Mouse (Mus musculus): ENCODE results near the gene Cdca4.
"Not testable (repeated sequence)": the region's sequence is repeated elsewhere in the genome, so short reads cannot be mapped to it uniquely, and the experiment has no call there.

Cdca4 gene

DNA sequence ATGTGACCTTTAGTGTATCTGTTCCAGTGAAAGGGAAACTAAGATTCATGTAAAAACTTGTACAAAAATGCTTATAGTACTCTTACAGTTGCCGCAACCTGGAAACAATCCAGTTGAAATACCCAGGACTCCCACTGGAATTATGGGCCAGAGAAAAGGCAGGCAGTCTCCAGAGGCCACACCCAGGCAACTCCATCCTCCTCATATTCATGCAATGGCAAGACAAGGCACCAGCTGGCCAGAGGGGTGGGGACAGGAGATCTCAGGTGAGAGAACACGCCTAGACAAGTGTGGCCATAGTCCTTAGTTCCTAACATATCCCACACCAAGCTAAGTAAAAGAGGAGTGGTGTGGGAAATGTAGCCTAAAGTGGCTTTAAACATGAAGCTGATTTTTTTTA, 6.5 kb downstream of the Cdca4 start:
- DNase-seq (ENCODE audit: low spot score) = no peak

DNA sequence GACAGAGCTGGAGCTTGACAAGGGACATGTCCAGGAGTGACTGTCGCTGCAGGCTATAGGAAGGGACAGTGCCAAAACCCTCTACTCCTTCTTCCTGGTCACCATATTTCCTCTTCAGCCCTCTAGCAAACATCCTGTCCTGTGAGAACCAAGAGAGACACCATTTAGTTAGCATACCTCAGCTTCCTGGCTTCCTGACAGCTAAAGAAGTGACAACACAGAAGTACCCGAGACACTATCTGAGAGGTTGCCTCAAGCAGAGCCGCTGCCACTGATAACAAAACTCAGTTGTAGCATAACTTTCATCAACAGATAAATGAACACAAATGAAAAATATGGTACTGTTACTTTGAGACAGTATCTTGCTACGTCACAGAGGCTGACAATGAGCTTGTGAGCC, 7.2 kb downstream of the Cdca4 start:
- no peak for DNase-seq (ENCODE audit: low spot score)

DNA sequence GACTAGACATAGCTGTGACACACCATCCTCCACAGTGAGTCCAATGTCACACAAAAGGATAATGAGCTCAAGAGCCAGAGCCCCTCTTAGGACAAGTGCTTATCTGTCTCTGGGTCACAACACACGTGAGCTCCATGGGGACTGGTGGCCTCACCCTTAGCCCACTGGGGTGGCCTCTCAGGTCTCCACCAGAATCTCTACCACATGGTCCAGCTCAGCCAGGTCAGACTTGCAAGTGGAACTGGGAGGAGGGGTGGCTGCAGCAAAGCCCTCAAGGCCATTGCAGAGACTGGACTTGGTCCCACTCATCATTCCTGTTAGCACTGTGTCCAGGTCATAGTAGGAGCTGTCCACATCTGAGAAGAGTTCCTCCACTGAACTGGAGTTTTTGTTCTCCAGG, 8.0 kb downstream of the Cdca4 start:
- DNase-seq (ENCODE audit: low spot score) = no peak

DNA sequence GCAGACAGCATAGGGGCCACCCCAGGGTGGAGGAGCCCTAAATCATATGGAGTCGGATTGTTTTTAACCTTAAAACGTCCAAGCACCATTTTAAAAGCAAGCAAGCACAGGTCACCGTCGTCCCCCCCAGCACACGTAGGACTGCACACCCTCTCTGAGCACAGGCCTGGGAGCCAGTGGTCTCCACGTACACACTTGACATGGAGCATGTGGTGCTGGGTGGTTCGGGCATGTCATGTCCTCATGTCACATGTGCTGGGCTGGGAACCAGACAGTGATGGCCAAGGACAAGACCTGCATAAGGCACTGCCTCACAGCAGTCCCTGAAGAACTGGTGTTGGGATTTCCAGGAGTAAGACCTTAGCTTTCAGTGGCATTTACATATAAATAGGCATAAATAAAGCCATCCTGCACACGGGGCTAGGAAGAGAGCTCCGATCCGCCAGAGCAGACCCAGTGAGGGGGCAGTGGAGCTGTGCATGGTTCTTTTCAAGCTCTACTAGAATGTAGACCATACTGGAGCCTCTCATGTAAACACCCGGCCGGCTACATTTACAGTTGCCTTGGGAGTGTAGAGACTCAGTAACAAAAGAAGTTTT, 8.7 kb downstream of the Cdca4 start:
- no peak for DNase-seq (ENCODE audit: low spot score)

DNA sequence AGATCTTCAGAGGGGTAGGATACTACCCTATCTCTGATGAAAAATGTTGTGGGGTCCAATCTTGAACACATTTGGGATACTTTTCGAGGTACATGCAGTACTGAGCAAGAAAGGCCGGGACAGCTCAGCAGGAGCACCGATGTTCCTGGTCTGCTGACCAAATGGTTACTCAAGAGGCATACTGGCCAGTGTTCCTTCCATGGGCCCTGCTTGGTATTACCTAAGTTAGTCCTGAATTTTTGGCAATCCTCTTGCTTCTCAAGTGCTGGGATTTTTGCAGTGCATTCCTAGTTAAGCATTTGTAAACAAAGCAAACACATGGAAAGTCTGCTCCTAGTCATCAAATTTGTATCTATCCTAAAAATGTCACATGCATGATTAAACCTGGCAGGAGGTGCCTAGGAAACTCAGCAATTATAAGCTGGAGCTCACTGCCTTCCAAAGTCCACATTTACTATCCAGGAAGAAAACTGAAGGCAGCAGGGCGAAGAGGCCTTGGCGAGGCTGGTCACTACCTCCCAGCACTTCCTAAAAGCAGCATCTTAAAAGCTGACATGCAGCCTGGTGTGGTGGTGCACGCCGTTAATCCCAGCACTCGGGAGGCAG, 10.1 kb downstream of the Cdca4 start:
- no peak for DNase-seq (ENCODE audit: low spot score)

DNA sequence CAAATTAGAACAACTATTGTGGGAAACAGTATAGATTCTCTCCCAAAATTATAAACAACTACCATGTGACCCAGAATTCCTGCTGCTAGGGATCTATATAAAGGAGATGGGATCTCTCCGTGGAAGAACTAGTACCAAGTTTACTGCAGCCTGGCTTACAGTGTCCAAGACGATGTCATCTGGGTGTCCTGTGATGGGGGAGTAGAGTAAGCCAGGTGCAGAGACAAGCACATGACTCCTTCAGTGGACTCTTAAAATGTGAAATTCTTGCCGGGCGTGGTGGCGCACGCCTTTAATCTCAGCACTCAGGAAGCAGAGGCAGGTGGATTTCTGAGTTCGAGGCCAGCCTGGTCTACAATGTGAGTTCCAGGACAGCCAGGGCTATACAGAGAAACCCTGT, 12.4 kb downstream of the Cdca4 start:
- DNase-seq (ENCODE audit: low spot score) = not testable (repeated sequence)

DNA sequence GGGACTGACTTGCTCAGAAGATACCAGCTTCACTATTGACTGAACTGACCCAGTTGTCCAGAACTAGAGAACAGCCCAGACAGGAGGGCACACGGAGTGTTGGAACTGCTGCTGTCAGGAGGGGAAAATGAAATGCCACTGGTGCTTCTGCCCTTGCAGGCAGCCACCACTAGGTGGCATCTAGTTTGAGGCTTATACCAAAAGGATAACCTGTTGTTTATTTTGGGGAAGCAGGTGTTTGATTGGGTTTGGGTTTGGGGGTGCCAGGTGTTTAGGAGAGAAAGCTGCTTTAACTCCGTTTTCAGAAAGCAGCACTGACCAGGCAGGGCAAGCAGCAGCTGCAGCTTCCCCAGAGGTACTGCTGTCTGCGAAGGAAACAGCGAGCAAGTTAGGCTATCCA, 12.9 kb downstream of the Cdca4 start:
- DNase-seq (ENCODE audit: low spot score) = peak; percentile 78

DNA sequence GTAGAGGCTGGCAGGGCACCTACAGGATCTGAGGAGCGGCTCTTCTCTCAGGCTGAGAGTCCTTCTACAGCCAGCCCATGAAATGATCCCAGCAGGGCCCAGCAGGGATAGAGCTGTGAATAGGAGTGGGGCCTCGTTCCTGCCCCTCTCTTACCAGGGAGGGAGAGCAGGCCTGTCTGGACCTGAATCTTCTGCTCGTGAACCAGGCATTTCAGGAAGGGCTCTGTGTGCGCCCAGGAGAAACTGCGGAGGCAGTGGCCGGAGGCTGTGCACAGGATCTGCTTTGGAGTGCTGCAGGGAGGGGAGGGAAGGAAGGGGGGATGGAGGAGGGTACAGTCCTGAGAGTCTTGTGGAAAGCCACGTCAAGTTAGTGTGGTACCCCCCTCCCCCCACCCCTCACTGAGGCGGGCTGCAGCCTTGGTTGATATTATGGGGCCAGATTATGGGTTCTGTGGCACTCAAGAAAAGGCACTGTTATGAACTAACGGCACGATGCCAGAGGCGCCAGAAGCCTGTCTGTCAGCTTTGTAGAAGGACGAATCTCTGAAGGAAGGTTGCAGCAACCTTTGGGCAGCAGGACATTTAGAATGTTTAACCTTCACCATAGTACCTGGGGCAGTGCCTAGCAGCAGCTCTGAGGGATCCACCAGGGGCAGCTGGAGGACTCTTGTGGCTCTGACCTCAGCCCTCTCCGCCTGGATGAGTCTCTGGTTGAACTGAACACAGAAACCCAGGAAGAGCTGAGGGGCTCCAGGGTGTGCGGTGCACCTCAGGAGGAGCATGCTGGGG, 14.3 kb downstream of the Cdca4 start:
- no peak for DNase-seq (ENCODE audit: low spot score)

DNA sequence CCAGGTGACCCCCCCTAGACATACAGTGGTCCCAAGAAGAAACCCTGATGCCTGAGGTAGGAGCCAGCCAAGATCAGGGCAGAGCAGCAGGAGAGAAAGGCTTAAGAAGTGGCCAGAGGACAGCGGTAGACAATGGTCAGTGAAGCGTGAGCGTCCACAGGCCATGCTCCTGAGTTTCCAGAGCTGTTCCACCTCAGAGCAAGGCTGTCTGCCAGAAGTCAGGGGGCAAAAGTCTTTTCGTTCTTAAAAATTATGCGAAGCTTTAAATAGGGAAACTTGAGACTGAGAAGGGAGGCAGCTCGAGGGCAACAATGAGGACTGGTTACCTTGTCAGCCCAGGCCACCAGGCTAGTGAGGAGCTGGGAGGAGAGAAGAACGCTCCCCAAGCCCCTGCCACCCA, 15.9 kb downstream of the Cdca4 start:
- DNase-seq (ENCODE audit: low spot score) = no peak

DNA sequence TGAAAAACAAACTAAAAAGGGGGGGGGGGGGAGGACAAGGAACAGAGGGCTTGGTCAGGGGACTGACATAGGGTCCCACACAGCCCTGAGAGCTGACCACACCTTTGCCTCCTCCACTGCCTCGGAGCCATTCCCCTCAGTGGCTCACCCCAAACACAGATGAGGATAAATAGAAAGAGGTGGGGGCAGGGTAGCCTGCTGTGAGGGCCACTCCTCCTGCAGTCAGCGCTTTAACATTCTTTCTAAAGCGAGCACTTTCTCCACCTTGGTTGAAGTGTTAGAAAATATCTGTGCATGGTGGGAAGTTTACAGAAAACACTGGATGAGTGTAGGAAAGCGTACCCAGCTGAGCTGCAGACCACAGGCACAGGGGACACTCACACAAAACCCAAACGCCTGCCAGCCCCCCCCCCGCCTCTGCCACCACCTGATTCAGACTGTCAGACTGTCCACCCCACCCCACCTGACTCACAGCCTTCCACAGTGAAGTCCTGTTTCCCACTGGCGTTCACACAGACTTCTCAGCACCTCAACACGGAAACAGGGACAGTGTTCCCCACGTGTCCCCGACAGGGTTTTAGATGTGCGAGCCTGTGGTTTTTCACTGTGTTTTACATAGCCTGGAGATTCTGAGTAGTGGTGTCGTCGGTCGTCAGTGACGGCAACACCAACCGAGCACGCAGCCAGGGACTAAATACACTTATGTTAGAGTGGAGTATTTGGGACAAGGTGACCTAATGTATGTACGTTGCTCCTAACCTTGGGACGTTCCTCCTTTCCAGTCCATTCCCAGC, 18.9 kb downstream of the Cdca4 start:
- DNase-seq (ENCODE audit: low spot score) = no peak

DNA sequence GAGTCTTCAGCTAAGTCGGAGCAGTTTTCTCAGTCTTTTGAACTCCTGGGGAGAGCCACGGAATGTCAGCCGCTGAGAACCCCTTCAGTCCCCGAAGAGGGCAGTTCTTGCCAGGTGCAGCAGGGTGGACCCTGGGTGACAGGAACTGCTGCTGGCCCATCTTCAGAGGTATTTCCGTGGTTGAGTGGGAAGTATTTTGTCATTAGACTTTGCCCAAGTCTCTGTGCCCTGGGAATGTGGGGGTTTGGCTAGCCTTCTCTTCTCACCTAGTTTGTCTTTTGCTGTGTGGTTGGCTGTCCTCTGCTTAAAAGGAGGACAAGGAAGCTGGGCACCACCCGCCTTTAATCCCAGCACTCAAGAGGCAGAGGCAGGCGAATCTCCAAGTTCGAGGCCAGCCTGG, 19.6 kb downstream of the Cdca4 start:
- no peak for DNase-seq (ENCODE audit: low spot score)

DNA sequence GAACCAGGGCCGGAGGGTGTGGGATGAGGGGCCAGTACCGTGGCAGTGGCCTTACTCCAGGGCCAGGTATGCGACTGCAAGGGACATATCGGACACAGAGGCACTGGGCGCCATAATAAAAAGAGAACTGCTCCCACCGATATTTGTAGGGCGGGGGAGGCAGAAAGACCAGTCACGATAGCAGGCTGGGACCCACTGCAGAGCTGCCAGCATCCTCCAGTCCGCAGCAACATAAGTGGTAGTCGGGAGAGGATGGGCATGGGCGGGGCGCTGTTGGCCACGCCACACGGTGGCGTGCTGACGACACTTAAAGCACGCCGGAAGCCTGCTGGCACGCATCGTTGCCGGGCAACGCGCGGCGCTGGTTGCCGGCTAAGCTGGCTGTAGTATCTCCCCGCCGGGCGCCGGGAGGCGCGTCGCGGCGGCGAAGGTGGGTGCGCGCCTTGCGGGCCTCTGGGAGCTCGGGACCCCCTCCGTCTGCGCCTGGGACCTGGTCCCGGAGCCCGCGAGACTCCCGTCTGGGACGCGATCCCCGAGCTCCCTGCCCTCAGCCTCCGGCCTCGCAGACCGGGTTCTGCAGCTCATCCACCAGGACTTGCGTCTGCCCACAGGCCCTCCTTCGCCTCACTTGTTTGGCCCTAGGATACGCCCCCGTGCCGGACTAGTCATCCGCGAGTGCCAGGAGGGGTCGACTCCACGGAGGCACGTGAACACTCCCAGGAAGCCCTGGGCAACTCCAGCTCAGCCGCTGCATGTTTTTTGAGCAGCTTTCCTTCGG, 20.4 kb downstream of the Cdca4 start, which contains the start of gene Clba1:
TSS of gene Clba1 (plus strand) at position 351 of the 778 bp plus-strand sequence.
- peak; percentile 95 for DNase-seq (ENCODE audit: low spot score)

DNA sequence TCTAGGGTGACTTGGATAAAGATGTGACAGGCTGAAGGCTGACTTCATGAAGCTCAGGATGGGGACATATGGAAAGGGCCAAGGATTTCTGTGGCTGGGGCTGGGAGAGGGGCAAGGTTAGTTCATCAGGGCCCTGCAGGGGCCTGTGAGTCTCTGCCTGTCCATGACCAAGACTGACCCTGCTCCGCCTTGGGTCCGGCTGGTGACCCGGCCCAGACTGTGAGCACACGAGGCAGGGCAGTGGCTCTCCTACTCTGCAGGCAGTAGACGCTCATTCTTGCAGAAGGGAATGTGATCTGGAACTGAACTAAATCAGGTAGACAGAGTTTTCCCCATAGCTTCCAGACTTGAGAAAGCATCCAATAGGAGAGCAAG, 21.0 kb downstream of the Cdca4 start:
- DNase-seq (ENCODE audit: low spot score) = no peak

DNA sequence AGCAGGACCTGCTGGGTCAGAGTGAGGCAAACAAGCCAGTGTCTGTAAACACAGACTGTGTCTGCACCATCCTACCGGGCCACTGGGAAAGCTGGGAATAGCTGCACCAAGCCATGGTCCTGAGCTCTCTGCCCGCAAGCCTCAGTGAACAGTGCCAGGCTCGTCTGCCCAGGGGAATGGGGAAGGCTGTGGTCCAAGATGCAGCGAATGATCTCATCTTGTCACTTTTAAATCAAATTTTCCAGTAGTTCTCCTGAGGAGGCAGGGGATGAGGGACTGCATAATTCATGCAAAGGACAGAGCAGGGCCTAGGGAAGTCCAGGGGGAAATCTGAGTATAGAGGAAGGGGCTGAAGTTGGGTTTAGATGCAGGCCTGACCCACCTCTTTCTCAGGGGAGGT, 21.4 kb downstream of the Cdca4 start:
- no peak for DNase-seq (ENCODE audit: low spot score)

DNA sequence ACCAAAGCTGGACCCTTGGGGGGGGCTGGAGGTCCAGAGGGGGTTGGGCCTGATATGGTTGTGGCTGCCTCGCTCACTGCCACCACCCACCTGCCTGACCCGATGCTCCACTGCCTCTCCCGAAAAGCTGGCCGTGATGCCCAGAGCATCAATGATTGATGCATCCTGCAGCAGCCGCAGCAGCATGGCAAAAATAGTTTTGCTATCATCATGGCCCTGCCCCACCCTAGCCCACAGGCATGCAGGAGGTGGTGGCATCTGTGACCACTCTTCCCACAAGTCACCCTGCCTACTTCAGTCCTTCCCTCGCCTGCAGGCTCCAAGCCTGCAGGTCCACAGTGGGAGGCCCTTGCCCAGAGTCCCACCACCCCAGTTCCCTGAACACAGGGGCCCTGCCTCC, 23.2 kb downstream of the Cdca4 start:
- no peak for DNase-seq (ENCODE audit: low spot score)

DNA sequence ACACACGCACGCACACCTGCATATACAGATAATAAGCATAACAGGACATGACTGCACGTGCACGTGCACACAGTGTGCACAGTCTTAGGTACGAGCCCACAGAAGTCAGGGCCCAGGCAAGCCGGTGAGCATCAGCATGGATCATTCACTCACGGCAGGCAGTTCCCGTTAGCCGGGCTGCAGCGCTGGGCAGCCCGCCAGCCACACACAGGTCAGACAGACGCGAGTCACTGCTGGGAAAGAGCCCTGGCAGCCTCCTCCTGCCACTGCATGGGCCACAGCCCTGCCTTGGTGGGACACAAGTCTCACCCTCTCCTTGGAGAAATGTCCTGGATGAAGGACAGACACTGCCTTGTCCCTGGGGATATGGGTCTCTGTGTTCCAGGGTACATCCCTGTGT, 25.2 kb downstream of the Cdca4 start:
- no peak for DNase-seq (ENCODE audit: low spot score)

DNA sequence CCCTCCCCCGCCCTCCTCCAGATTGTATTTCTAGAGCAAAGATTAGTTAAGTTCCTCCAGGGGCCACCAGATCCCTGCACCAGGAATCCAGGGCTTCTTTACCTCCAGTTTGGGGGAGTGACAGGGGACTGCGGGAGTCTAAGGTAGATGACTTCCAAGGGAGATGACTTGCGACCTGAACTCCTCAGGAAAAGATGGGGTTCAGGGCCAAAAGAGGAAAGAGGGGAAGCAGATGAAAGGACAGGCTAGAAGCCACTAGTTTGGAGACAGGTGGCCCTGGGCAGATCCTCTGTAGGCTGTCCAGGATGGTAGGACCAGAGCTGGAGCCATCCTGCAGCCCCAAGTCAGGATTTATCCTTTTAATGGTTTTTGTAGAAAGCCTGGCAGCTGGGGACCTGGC, 26.3 kb downstream of the Cdca4 start:
- DNase-seq (ENCODE audit: low spot score) = no peak

DNA sequence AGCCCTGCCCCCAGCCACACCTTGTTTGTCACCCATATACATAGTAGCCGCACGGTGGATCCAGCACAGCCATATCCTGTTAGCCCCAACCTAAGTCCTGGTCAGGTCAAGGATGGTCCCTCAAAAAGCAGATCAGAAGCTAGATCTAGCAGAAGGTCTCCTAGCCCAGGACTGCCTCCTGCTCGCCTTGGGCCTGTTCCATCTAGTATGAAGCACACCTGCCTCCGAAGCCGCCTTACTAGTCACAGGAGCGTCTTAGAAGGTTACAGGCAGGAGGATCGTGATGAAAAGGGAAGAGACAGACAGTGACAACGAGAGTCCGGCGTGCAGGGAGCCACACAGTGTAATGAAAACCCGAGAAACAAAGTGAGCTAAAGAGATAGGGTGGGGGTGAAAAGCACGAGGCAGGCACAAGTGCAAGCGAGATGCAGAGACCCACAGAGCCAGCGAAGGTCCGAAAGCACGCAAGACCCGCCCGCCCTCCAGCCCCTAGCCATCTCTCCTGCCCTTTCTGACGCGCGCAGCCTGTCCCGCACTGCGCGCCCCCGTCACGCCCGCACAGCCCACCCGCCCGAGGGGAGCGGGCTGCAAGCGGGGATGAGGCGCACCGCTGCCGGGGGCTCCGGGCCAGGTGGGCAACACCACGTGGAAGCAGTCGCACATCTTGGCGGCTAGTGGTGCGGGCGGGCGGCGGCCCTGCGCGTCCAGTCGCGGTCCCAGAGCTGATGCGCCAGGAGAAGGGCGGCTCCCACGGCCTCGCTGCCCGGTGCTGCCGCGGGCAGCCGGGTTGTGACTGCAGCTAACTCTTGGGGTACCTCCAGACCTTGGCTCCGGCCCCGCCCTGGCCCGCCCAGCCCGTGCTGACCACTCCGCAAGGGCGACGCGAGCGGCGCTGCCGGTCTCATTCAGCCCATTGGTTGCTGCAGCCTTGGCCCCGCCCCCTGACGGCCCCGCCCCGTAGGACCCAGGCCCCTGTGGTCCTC, 27.1 kb downstream of the Cdca4 start, which contains the start of gene Ahnak2:
TSS of gene Ahnak2 (minus strand) at position 794 of the 983 bp plus-strand sequence.
- DNase-seq (ENCODE audit: low spot score) = peak; percentile 80

DNA sequence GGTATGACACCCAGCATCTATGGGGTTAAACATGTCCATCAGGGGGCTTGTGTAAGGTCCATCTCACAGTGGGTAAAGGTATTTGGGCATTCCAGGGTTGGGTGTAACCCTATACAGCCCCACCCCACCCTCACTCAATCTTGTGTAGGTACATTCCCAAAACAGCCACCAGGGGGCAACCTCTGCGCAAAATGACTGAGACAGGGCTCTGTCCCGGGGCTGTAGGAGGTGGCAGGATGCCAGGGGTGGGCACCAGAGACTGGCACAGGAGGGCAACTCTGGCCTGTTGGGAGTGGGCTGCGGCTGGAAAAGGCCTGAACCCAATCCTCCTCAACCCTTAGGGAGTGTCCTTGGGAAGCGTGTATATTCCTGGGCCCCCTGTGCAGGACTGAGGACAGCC, 28.7 kb downstream of the Cdca4 start:
- DNase-seq (ENCODE audit: low spot score) = peak; percentile 87

DNA sequence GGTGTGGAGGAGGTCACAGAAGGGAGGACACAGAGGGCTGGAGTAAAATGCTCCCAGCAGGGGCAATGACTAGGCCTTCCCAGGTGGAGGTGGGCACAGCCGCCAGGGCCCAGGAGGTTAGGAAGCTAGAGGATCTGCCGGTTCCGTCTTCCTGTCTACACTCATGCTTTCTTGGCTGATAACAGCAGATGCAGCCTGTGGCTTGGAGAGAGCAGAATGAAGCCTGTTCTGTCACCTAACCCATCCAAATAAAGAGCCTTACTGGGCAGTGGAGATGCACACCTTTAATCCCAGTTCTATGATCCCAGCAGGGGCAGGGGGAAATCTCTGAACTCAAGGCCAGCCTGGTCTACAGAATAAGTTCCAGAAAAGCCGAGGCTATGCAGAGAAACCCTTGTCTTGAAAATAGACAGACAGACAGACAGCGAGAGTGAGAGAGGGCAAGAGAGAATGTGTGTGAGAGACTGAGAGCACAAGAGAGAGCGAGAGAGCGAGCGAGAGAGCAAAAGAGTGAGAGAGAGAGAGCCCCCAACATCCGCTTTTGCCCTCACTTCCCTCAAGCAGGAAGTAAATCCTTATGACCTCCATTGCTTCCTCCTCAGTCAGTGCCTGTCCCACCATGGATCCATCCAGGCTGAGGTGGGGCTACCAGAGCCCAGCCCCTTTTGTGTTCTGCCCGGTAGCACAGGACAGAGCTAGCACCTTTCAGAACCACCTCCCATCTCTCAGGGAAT, 29.8 kb downstream of the Cdca4 start:
- DNase-seq (ENCODE audit: low spot score) = no peak

Data from retina, embryonic 14.5 days (tissue).